Mouse (Mus musculus): ENCODE measurements around the gene Vmn1r123.
"Not testable (repeated sequence)": the region's sequence is repeated elsewhere in the genome, so short reads cannot be mapped to it uniquely, and the experiment has no call there.

The Vmn1r123 gene

GRCm38 (mm10) chr7:21161885-21162284 lies at the start of gene Vmn1r123:
Gene Vmn1r123, plus strand, starts transcription at chr7:21162185.
- not testable (repeated sequence) for DNase-seq (ENCODE audit: low spot score)

- not testable (repeated sequence) for DNase-seq (ENCODE audit: low spot score)
Observed at GRCm38 (mm10) chr7:21134028-21134427, 28.0 kb upstream of the Vmn1r123 start, which contains the start of gene Vmn1r122. Gene Vmn1r122, minus strand, starts transcription at chr7:21134128.

DNA sequence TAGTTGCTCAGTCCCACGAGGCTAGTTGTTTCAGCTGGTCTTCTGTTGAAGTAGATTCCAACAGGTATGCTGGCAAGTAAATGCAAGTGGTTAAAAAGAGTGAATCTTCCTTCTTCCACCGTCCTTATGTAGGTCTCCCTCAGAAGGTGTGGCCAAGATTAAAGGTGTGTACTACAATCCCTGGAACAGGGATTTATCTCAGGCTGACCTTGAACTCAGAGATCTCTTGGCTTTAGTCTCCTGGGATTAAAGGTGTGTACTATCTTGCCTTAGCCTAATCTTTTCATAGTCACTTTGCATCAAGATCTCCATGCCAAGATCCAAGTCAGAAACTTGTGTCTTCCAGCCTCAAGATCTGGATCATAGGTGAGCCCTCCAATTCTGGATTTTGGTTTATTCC lies 28.3 kb downstream of the Vmn1r123 start, which contains the start of gene Gm5157:
Gene Gm5157 (minus strand): TSS at position 101 of the 400 bp plus-strand sequence.
- not testable (repeated sequence) for DNase-seq (ENCODE audit: low spot score)
